Mouse (Mus musculus) embryonic fibroblast, embryonic 13.5 days (primary cell): ENCODE measurements around the gene Rab36.

Experiments used
- CTCF ChIP-seq: IDR thresholded peaks from 2 replicates; pipeline ENCODE4 v1.5.1; 2011; ENCODE audit warnings: mild to moderate bottlenecking, control low read depth, low read length, moderate library complexity, borderline replicate concordance; ENCODE audit not compliant: insufficient read depth
- POLR2A ChIP-seq: IDR thresholded peaks from 2 replicates; pipeline ENCODE4 v1.6.1; 2011; ENCODE audit warnings: low read depth, mild to moderate bottlenecking, control low read depth, low read length, moderate library complexity

DNA sequence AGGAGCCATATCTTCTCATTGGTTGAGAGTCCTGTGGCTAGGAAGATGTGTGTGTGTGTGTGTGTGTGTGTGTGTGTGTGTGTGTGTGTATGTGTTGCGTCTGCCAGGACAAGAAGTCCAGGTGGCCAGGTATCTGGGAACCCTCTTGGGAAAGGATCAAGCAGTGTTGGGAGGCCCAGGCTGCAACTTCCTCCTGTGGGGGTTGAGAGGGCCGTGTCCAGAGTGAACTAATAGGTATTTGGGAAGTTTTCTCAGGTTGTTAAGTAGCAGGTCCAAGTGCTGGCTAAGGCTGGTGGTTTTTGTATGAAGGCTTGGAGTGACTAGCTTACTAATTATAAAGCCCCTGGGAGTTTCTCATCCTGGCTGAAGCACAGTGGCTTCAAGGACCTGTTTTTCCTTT, 31.2 kb downstream of the Rab36 start:
- TF ChIP-seq CTCF (no peak), POLR2A (no peak)
